Mouse (Mus musculus) thymus, postnatal 25 days (tissue): ENCODE results near the gene Cracr2b.

Experiments used
- DNase-seq: peaks from one replicate; pipeline ENCODE4 v3.0.0; 2022

Gene Cracr2b

DNA sequence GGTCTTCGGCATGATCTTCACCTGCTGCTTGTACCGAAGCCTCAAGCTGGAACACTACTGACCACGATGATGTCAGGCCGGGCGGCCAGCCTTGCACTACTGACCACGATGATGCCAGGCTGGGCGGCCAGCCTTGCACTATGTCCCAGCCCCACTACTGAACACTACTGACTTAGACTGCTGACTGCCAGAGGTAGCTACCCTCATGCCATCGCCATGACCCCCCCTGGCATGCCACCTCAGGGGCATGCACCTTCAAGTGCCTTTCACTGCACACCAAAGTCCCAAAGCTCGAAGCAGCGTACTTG is 9.7 kb downstream of the Cracr2b start:
- DNase-seq, result no peak

GRCm38 (mm10) chr7:141471236-141471635 is 10.3 kb downstream of the Cracr2b start:
- no peak for DNase-seq

GRCm38 (mm10) chr7:141472226-141472625 is 11.3 kb downstream of the Cracr2b start:
- no peak for DNase-seq

DNA sequence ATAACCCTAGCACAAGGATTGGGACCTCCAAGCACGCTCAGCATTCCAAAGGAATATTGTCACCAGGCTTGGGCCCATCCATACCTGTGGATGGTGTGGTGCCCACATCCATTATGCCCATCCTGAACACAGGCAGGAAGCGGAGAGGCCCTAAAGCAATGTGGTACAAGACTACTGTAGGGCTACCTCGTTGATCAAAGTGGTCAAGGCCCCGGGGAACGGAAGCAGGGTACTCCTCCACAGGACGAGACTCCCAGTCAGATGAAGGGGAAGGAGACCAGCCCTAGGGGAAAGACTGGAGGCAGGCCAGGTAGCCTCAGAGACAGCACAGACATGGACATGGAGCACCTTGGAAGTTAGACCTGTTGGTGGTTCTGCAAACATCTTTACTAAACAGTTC is 11.9 kb downstream of the Cracr2b start:
- DNase-seq, result no peak

GRCm38 (mm10) chr7:141474160-141474559 is 13.3 kb downstream of the Cracr2b start:
- no peak for DNase-seq

DNA sequence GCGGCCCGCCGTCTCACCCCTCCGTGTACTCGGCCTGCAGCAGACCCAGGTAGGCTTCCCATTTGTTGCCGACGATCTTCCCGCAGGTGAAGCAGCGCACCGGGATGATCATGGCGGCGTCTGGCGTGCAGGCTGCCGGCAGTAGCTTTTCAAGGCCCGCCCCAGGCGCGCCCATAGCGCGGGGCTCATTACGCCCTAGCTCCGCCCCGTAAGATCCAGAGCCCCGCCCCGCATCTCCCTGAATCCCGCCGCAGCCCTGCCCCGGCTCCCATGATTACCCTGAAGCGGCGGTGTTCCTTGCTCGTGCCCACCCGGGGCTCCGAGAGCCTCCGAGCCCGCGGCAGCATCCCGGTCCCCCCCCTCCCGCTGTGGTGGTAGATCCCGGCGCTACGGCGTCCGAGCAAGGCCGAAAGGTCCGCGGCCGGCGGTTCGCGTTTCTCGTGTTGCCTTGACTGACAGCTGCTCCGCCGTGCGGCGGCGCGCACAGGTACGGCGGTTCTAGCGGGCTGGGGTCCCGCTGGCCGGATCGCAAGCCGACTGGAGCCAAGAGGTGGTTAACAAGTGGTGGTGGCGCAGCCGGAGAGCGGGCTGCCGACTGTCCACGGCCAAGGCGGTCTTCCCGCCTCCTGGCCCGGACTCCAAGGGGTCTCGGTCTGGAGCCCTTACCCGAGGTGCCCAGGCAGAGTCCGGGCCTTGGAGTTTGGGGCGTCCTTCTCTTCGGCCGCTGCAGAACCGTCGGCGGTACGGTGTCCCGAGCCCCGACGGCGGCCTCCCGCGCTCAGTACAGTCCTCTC is 14.3 kb downstream of the Cracr2b start, which contains the start of the genes Polr2l and Tspan4:
Gene Polr2l (minus strand): TSS at position 122 of the 794 bp plus-strand sequence.
Gene Tspan4 (plus strand): TSS at position 230 of the 794 bp plus-strand sequence.
- peak; percentile 88 for DNase-seq

DNA sequence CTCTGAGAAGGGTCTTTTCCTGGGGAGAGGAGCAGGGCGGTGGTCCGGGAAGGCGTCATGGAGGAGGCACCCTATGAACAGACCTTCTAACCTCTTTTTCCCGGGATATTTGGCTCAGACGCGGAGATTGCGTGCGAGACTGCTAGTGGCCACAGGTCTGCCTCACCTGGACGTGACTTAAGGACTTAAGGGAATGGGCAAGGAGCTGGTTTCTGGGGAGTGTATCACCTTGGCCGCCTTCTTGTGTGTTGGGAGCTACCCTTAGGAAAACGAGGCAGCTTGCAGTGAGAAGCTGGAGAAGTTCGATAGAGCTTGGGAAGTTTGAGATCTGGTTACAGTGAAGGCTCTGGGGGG is 14.9 kb downstream of the Cracr2b start:
- DNase-seq, result no peak

GRCm38 (mm10) chr7:141476226-141476980 is 15.5 kb downstream of the Cracr2b start:
- DNase-seq, result no peak

DNA sequence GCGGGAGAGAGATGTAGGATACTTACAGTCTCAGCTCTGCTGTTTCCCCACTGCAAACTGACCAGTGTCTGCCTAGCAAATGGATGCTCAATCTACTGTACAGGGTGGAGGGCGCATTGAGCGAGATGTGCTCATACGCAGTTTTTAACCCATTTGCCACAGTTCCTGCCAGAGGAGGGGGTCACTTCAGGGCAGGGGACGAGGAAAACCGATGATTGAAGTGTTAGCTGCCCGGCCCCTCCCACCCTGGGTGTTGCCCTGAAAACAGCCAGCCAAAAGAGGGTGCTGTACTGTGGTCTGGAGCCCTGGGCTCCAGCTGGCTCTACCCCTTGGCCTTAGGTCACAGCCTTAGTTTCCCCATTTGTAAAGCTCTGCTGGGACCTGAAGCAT is 16.1 kb downstream of the Cracr2b start:
- DNase-seq, result no peak

- DNase-seq, result no peak
These were observed 16.8 kb downstream of the Cracr2b start for GRCm38 (mm10) chr7:141477578-141478269.

- no peak for DNase-seq
These were observed 17.4 kb downstream of the Cracr2b start for GRCm38 (mm10) chr7:141478270-141478748.

DNA sequence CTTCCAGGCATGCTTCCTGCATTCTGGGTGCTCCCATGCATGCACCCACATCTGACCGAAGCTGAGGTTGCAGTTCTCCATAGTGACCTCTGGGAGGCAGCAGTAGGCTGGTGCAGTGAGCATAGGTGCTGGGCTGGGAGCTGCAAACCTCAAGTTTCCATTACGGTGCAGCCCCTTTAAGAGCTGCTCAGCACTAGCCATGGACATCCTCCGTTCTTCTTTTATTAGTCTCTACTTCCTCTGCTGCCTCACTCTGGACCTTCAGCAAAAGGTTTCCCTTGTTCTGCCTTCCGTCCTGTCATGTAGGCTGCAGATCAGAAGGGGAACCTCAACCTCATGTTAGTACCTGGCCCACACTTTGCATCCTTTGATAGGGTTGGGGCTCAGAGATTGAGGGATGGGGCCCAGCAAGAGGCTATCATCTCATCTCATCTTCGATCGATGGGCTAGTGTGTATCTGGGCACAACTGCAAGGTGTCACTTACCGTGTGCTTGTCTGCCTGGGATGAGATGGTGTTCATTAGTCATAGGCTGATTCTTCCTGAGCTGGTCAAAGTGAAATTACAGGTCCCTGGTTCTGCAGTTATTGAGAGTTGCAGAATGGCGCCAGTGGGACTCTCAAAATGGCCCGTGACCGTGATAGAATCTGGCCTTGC is 20.1 kb downstream of the Cracr2b start:
- DNase-seq, result peak; percentile 73

DNA sequence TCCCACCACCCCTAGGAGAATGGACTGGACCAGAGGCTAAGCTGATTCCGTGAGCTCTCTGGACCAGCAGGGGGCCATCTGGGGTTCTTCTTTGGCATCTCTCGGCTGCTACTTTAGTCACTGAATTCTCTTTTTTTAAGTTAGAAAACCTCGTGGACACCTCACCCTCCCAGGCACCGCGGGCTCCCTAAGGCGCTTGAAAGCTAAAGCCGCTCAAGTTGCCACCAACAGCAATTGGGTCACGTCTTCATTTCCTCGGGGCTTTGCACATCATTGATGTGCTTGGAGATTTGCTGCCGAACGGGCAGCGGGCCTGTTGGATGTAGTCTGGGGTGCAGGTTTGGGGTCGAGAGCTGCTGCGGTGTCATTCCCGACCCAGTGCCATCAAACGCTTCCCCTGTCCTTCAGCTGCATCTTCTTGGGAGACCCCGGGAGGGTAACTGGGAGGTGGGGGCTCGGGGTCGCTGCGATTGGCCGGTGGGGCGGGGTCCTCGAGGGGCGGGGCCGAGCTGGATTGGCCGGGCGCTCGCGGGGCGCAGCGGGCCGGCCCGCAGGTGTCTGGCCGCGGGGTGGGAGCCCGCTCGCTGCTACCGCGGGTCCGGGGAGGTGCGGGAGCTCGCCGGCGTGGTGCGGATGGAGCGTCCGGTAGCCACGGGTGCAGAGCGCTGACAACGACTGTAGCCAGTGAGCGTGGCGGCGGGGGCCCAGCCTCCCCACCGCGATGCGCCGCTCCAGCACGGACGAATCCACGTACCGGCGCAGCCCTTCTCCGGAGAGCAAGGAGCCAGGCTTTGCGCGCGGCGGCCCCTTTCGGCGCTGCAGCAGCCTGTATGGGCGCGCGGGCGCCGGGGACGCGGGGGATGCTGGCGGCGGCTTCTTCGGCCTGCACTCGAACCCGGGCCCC is 20.9 kb downstream of the Cracr2b start:
- DNase-seq, result no peak

- DNase-seq, result no peak
These were observed 21.7 kb downstream of the Cracr2b start for GRCm38 (mm10) chr7:141482531-141483024.

- DNase-seq, result no peak
These were observed 22.3 kb downstream of the Cracr2b start for GRCm38 (mm10) chr7:141483114-141483653.

GRCm38 (mm10) chr7:141484186-141485120 is 23.6 kb downstream of the Cracr2b start:
- no peak for DNase-seq

DNA sequence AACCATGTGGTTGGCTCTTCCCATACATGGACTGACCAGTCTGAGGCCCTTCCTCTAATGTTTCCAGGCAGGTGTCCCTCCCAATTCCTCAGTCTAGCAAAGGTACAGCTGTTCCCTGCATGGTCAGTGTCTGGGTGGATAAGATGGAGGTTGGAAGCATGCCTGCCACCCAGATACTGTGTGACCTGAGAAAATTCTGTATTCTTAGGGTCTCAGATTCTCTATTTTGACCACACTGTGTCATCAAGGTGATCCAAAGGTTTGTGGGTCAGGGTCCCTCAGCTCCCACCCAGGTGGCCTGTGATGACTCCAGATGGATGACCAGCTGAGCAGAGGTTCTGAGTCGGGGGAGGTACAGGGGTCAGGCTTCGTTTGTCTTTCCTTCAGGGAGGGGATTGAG is 24.3 kb downstream of the Cracr2b start:
- no peak for DNase-seq

DNA sequence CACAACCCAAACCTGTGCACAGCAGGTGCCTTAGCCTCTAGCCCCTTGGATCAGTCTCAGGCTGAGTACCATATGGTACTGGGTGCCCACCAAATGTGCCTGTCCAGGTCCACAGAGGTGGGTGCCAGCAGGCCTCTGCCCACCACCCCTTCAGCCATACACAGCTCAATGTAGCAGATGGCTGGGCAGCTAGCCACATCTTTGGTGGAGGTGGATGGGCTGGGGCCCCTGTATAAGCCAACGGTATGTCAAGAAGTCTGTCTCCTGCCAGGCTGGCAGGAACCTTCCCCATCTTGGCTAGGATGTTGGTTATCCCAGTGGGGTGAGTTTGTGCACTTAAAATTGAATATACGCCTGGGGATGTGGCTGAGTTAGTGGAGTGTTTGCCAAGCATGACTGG is 24.7 kb downstream of the Cracr2b start:
- no peak for DNase-seq

DNA sequence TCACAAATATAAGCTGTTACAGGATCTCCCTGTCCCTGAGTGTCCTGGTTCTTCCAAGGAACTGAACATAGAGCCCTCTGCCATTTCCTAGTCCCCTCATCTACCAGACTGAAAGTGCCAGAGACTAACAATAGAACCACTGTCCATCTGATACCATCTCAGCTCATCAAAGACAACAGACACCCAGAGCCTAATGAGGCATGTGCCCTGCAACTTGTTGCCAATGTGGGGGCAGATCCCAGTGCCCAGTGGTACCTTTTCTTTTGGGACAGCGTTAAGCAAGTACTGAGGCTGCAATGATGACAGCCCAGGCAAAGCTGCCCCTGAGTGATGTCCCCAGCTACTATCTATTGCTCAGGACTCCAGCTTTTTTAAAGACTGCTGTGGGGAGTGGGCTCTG is 25.3 kb downstream of the Cracr2b start:
- no peak for DNase-seq

DNA sequence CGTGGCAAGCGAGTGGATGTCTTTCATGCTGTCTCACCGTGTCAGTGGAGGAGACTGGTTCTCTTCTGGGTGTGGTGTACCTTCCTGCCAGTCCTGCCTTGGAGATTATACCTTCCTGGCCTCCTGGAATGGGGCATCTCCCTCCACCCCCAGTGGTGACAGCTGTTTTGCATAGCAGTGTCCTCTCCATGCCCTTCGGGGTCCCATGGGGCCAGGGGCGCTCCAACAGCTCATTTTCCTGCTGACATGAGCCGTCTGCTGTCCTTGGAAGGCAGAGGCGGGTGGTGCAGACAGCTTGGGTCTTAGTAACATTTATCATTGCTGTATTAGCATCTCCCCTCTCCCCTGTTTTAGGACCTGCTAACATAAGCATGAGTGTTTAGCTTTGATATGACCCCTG is 26.2 kb downstream of the Cracr2b start:
- DNase-seq, result no peak
